Mouse (Mus musculus): ENCODE results near the gene Otop3.
"Not testable (repeated sequence)": the region's sequence is repeated elsewhere in the genome, so short reads cannot be mapped to it uniquely, and the experiment has no call there.

The Otop3 gene

GRCm38 (mm10) chr11:115366039-115366705 is 31.6 kb downstream of the Otop3 start:
- DNase-seq (ENCODE audit: low spot score in 2 of 2): no peak

- DNase-seq (ENCODE audit: low spot score in 2 of 2): peak; percentile 83 to 88
Observed at GRCm38 (mm10) chr11:115366706-115367394, 32.3 kb downstream of the Otop3 start.

GRCm38 (mm10) chr11:115367395-115367944 is 32.9 kb downstream of the Otop3 start, which contains the start of gene Hid1:
Gene Hid1, minus strand, starts transcription at chr11:115367756.
- peak; percentile 88 to 89 for DNase-seq (ENCODE audit: low spot score in 2 of 2)

- no peak for DNase-seq (ENCODE audit: low spot score in 2 of 2)
Observed at GRCm38 (mm10) chr11:115370368-115370767, 35.8 kb downstream of the Otop3 start.

GRCm38 (mm10) chr11:115371354-115371753 is 36.8 kb downstream of the Otop3 start:
- no peak for DNase-seq (ENCODE audit: low spot score in 2 of 2)

- no peak for DNase-seq (ENCODE audit: low spot score in 2 of 2)
Observed at GRCm38 (mm10) chr11:115372015-115372414, 37.5 kb downstream of the Otop3 start.

- no peak for DNase-seq (ENCODE audit: low spot score in 2 of 2)
Observed at GRCm38 (mm10) chr11:115372737-115373136, 38.2 kb downstream of the Otop3 start.

- peak; percentile 85 for DNase-seq (ENCODE audit: low spot score in 2 of 2)
Observed at GRCm38 (mm10) chr11:115373805-115374694, 39.5 kb downstream of the Otop3 start.

- DNase-seq (ENCODE audit: low spot score in 2 of 2): peak; percentile 57 to 72
Observed at GRCm38 (mm10) chr11:115374695-115375425, 40.3 kb downstream of the Otop3 start.

- DNase-seq (ENCODE audit: low spot score in 2 of 2): no peak
Observed at GRCm38 (mm10) chr11:115376722-115377121, 42.2 kb downstream of the Otop3 start.

GRCm38 (mm10) chr11:115377254-115377653 is 42.7 kb downstream of the Otop3 start:
- DNase-seq (ENCODE audit: low spot score in 2 of 2): no peak

GRCm38 (mm10) chr11:115377854-115378253 is 43.3 kb downstream of the Otop3 start:
- no peak for DNase-seq (ENCODE audit: low spot score in 2 of 2)

GRCm38 (mm10) chr11:115381276-115381675 is 46.7 kb downstream of the Otop3 start:
- no peak for DNase-seq (ENCODE audit: low spot score in 2 of 2)

GRCm38 (mm10) chr11:115381743-115382539 is 47.4 kb downstream of the Otop3 start, which contains the start of gene Cdr2l:
Gene Cdr2l, plus strand, starts transcription at chr11:115381916.
- DNase-seq (ENCODE audit: low spot score in 2 of 2): peak; percentile 93 to 94

GRCm38 (mm10) chr11:115382891-115383290 is 48.4 kb downstream of the Otop3 start:
- DNase-seq (ENCODE audit: low spot score in 2 of 2): no peak

GRCm38 (mm10) chr11:115383701-115384474 is 49.4 kb downstream of the Otop3 start:
- DNase-seq (ENCODE audit: low spot score in 2 of 2): peak; percentile 80 to 87

GRCm38 (mm10) chr11:115384587-115384986 is 50.1 kb downstream of the Otop3 start:
- no peak for DNase-seq (ENCODE audit: low spot score in 2 of 2)

- DNase-seq (ENCODE audit: low spot score in 2 of 2): not testable (repeated sequence)
Observed at GRCm38 (mm10) chr11:115386859-115387258, 52.3 kb downstream of the Otop3 start.

- DNase-seq (ENCODE audit: low spot score in 2 of 2): no peak
Observed at GRCm38 (mm10) chr11:115391358-115391757, 56.8 kb downstream of the Otop3 start.

All from right cerebral cortex, postnatal 10 days (tissue).